Mouse (Mus musculus) liver, embryonic 13.5 days (tissue): ENCODE results near the gene Syt14. TPM values are rescaled to one million over a fixed set of nuclear protein-coding genes. Genes with fewer than 3 reads are reported as not detected.

ENCODE experiments used
- ATAC-seq: fragments of 200-750 bp; cut with Nextera tagmentation; 2 replicates; pipeline ENCODE4 v1.8.0; 2017; ENCODE audit warnings: low read depth, mild to moderate bottlenecking, moderate number of reproducible peaks, moderate library complexity
- DNase-seq: peaks from one replicate; pipeline ENCODE4 v3.0.0; 2022
- H3K27ac ChIP-seq: fragments of 300-500 bp; sonication (generic); 2 replicates; pipeline ENCODE4 v1.5.1; 2015; ENCODE audit warnings: moderate library complexity, mild to moderate bottlenecking, inconsistent platforms
- H3K27me3 ChIP-seq: fragments of 300-500 bp; sonication (generic); 2 replicates; pipeline ENCODE4 v1.6.1; 2015; ENCODE audit warnings: mild to moderate bottlenecking, inconsistent platforms
- H3K36me3 ChIP-seq: fragments of 300-500 bp; sonication (generic); 2 replicates; pipeline ENCODE4 v1.6.1; 2015; ENCODE audit warnings: mild to moderate bottlenecking, inconsistent platforms
- H3K4me1 ChIP-seq: fragments of 300-500 bp; sonication (generic); replicated peaks from 2 replicates; pipeline ENCODE4 v1.6.1; 2015; ENCODE audit warnings: inconsistent platforms
- H3K4me2 ChIP-seq: fragments of 300-500 bp; sonication (generic); 2 replicates; pipeline ENCODE4 v1.6.1; 2015; ENCODE audit warnings: inconsistent platforms, mild to moderate bottlenecking, moderate library complexity
- H3K4me3 ChIP-seq: fragments of 300-500 bp; sonication (generic); replicated peaks from 2 replicates; pipeline ENCODE4 v1.5.1; 2015; ENCODE audit warnings: mild to moderate bottlenecking, inconsistent platforms
- H3K9ac ChIP-seq: fragments of 300-500 bp; sonication (generic); 2 replicates; pipeline ENCODE4 v1.6.1; 2015; ENCODE audit warnings: mild to moderate bottlenecking, inconsistent platforms
- H3K9me3 ChIP-seq: fragments of 300-500 bp; sonication (generic); replicated peaks from 2 replicates; pipeline ENCODE4 v1.6.1; 2016; ENCODE audit warnings: inconsistent platforms
- WGBS: fragments of 180-500 bp; shearing (Covaris S2); methylation state at CpG from one replicate; pipeline ENCODE4 v1.1.7; 2015; ENCODE audit not compliant: insufficient replicate concordance; 5-methylcytosine and 5-hydroxymethylcytosine counted together
- polyA plus RNA-seq: library from polyadenylated mRNA; unstranded; fragments of >200 nt; fragmentation: Nextera tagmentation; extraction: Ambion mirVana; gene quantifications from 2 replicates; pipeline ENCODE4 v1.2.1, GENCODE M21; 2015

Gene Syt14
- polyA plus RNA-seq = 5.0 and 5.3 TPM in 2 replicates

GRCm38 (mm10) chr1:193035371-193036238 is at the start of gene Syt14:
Gene Syt14 (minus strand): TSS chr1:193035775.
- Histone ChIP-seq H3K36me3 (no peaks in the 10 kb centered on the region), H3K4me2 (peak within 1 kb of the TSS; percentile 75), H3K9ac (peak within 1 kb of the TSS; percentile 91), H3K27me3 (peaks cover 11% of the 10 kb centered on the region; the same call in 1 of the 2 replicates), H3K4me1 (peaks cover 25% of the 10 kb centered on the region), H3K9me3 (no peaks in the 10 kb centered on the region), H3K4me3 (peak within 1 kb of the TSS; percentile 88), H3K27ac (peak within 1 kb of the TSS; percentile 95)
- DNase-seq = peak; percentile 78
- WGBS = under 1% methylated on average over 65 of the region's 67 CpGs
- peak; percentile 98 for ATAC-seq

GRCm38 (mm10) chr1:193084016-193084415 is 48.4 kb upstream of the Syt14 start:
- H3K9ac ChIP-seq = no peak overlapping the region
- 80% methylated on average over 1 of the region's 1 CpGs for WGBS
- no peak overlapping the region for H3K27ac ChIP-seq
- no peak for DNase-seq
- no peaks in the 10 kb centered on the region for H3K9me3 ChIP-seq
- no peak overlapping the region for H3K4me2 ChIP-seq
- H3K4me3 ChIP-seq = no peak overlapping the region
- no peak for ATAC-seq
- no peaks in the 10 kb centered on the region for H3K36me3 ChIP-seq
- H3K27me3 ChIP-seq = no peaks in the 10 kb centered on the region
- no peaks in the 10 kb centered on the region for H3K4me1 ChIP-seq

- H3K27me3 ChIP-seq = no peaks in the 10 kb centered on the region
- H3K9ac ChIP-seq = no peak overlapping the region
- no peak for ATAC-seq
- H3K27ac ChIP-seq = no peak overlapping the region
- no peaks in the 10 kb centered on the region for H3K4me1 ChIP-seq
- no peaks in the 10 kb centered on the region for H3K9me3 ChIP-seq
- H3K4me2 ChIP-seq = no peak overlapping the region
- 76% methylated on average over 7 of the region's 7 CpGs for WGBS
- no peak overlapping the region for H3K4me3 ChIP-seq
- H3K36me3 ChIP-seq = no peaks in the 10 kb centered on the region
- DNase-seq = no peak
Observed at GRCm38 (mm10) chr1:193083051-193083450, 47.5 kb upstream of the Syt14 start.

- no peak for ATAC-seq
- Histone ChIP-seq H3K27me3 (no peaks in the 10 kb centered on the region), H3K4me2 (no peak overlapping the region), H3K27ac (no peak overlapping the region), H3K9me3 (no peaks in the 10 kb centered on the region), H3K36me3 (no peaks in the 10 kb centered on the region), H3K4me3 (no peak overlapping the region), H3K4me1 (no peaks in the 10 kb centered on the region), H3K9ac (no peak overlapping the region)
- DNase-seq = no peak
- WGBS = 67% methylated on average over 10 of the region's 10 CpGs
Observed at GRCm38 (mm10) chr1:193082311-193082921, 46.8 kb upstream of the Syt14 start.

- H3K9ac ChIP-seq = no peak overlapping the region
- no peaks in the 10 kb centered on the region for H3K9me3 ChIP-seq
- no peaks in the 10 kb centered on the region for H3K27me3 ChIP-seq
- DNase-seq (no peak), ATAC-seq (no peak)
- 74% methylated on average over 3 of the region's 3 CpGs for WGBS
- no peaks in the 10 kb centered on the region for H3K4me1 ChIP-seq
- H3K4me2 ChIP-seq = no peak overlapping the region
- H3K4me3 ChIP-seq = no peak overlapping the region
- H3K27ac ChIP-seq = no peak overlapping the region
- no peaks in the 10 kb centered on the region for H3K36me3 ChIP-seq
Observed at GRCm38 (mm10) chr1:193062618-193063017, 27.0 kb upstream of the Syt14 start.

- ATAC-seq (no peak), DNase-seq (no peak)
- 15% methylated on average over 2 of the region's 2 CpGs for WGBS
- Histone ChIP-seq H3K9me3 (no peaks in the 10 kb centered on the region), H3K9ac (no peak overlapping the region), H3K27me3 (no peaks in the 10 kb centered on the region), H3K4me3 (no peak overlapping the region), H3K4me1 (no peaks in the 10 kb centered on the region), H3K27ac (no peak overlapping the region), H3K4me2 (no peak overlapping the region), H3K36me3 (no peaks in the 10 kb centered on the region)
Observed at GRCm38 (mm10) chr1:193060167-193060566, 24.6 kb upstream of the Syt14 start.

- Histone ChIP-seq H3K4me2 (no peak overlapping the region), H3K27me3 (no peaks in the 10 kb centered on the region), H3K4me3 (no peak overlapping the region), H3K9me3 (no peaks in the 10 kb centered on the region), H3K36me3 (no peaks in the 10 kb centered on the region), H3K4me1 (no peaks in the 10 kb centered on the region), H3K27ac (no peak overlapping the region), H3K9ac (no peak overlapping the region)
- DNase-seq (no peak), ATAC-seq (no peak)
- 57% methylated on average over 5 of the region's 5 CpGs for WGBS
Observed at GRCm38 (mm10) chr1:193059596-193059995, 24.0 kb upstream of the Syt14 start.

- no peaks in the 10 kb centered on the region for H3K36me3 ChIP-seq
- DNase-seq (no peak), ATAC-seq (no peak)
- H3K9me3 ChIP-seq = no peaks in the 10 kb centered on the region
- no peak overlapping the region for H3K27ac ChIP-seq
- H3K4me2 ChIP-seq = no peak overlapping the region
- H3K4me3 ChIP-seq = no peak overlapping the region
- no peaks in the 10 kb centered on the region for H3K27me3 ChIP-seq
- no peak overlapping the region for H3K9ac ChIP-seq
- WGBS = 61% methylated on average over 5 of the region's 5 CpGs
- H3K4me1 ChIP-seq = no peaks in the 10 kb centered on the region
Observed at GRCm38 (mm10) chr1:193054401-193054800, 18.8 kb upstream of the Syt14 start.

GRCm38 (mm10) chr1:193053065-193053464 is 17.5 kb upstream of the Syt14 start:
- 59% methylated on average over 5 of the region's 5 CpGs for WGBS
- Histone ChIP-seq H3K4me3 (no peak overlapping the region), H3K27me3 (no peaks in the 10 kb centered on the region), H3K9me3 (no peaks in the 10 kb centered on the region), H3K36me3 (no peaks in the 10 kb centered on the region), H3K4me1 (no peaks in the 10 kb centered on the region), H3K4me2 (no peak overlapping the region), H3K27ac (no peak overlapping the region), H3K9ac (no peak overlapping the region)
- ATAC-seq (no peak), DNase-seq (no peak)

GRCm38 (mm10) chr1:193047616-193048015 is 12.0 kb upstream of the Syt14 start:
- no peaks in the 10 kb centered on the region for H3K36me3 ChIP-seq
- DNase-seq = no peak
- ATAC-seq = no peak
- no peaks in the 10 kb centered on the region for H3K9me3 ChIP-seq
- 76% methylated on average over 4 of the region's 4 CpGs for WGBS
- H3K9ac ChIP-seq = no peak overlapping the region
- no peak overlapping the region for H3K27ac ChIP-seq
- peaks cover 3% of the 10 kb centered on the region; the same call in 1 of the 2 replicates for H3K27me3 ChIP-seq
- H3K4me2 ChIP-seq = no peak overlapping the region
- H3K4me3 ChIP-seq = no peak overlapping the region
- no peaks in the 10 kb centered on the region for H3K4me1 ChIP-seq

- H3K36me3 ChIP-seq = no peaks in the 10 kb centered on the region
- no peak for DNase-seq
- no peak overlapping the region for H3K27ac ChIP-seq
- peaks cover 10% of the 10 kb centered on the region for H3K27me3 ChIP-seq
- H3K9ac ChIP-seq = no peak overlapping the region
- 54% methylated on average over 3 of the region's 3 CpGs for WGBS
- no peaks in the 10 kb centered on the region for H3K9me3 ChIP-seq
- no peak overlapping the region for H3K4me2 ChIP-seq
- no peak for ATAC-seq
- no peak overlapping the region for H3K4me3 ChIP-seq
- no peaks in the 10 kb centered on the region for H3K4me1 ChIP-seq
Observed at GRCm38 (mm10) chr1:193042760-193043295, 7.3 kb upstream of the Syt14 start.
